Mouse (Mus musculus) megakaryocyte, adult 5-6 weeks (primary cell): ENCODE measurements around the gene Styxl1. TPM values are rescaled to one million over a fixed set of nuclear protein-coding genes. Genes with fewer than 3 reads are reported as not detected.

Source experiments
- ATAC-seq: 2 replicates; pipeline ENCODE4 v1.8.0; 2016; ENCODE audit warnings: mild to moderate bottlenecking, inconsistent platforms; ENCODE audit not compliant: poor library complexity, severe bottlenecking
- total RNA-seq, 2 experiments: library from RNA; stranded (forward) in 1 of 2; stranded (reverse) in 1 of 2; fragments of 153-499, 151-499 nt in 1 of 2; fragments of 221-1000, 200-1000 nt in 1 of 2; gene quantifications; 2 replicates each; pipeline versions ENCODE4 v1.2.3 to v1.2.4; 2015 to 2017

The Styxl1 gene
- total RNA-seq, 2 experiments from 2014 or later: 0.18 TPM; not detected in 1

- ATAC-seq: peak; percentile 88
Observed at GRCm38 (mm10) chr5:135772519-135772918, 5.7 kb downstream of the Styxl1 start.

- ATAC-seq: no peak
Observed at GRCm38 (mm10) chr5:135764971-135765370, 13.2 kb downstream of the Styxl1 start.

- peak; percentile 85 for ATAC-seq
Observed at GRCm38 (mm10) chr5:135763526-135763925, 14.7 kb downstream of the Styxl1 start.

GRCm38 (mm10) chr5:135761881-135762280 is 16.3 kb downstream of the Styxl1 start:
- no peak for ATAC-seq

DNA sequence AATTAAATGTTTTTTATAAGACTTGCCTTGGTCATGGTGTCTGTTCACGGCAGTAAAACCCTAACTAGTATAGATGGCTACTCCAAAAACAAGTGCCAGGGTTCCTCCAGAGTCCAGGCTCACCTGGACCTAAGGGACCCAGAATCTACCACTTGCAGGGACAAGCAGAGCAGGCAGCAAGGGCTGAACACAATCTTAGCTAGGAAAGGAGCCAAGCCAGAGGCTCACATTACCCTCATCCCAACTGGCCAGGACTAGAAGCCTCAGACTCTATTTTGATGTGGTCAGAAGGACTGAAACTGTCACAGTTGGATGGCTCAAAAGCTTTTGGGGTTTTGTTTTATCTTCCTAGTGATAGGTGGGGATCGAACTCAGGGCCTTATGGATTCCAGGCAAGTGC is 26.6 kb downstream of the Styxl1 start:
- ATAC-seq: no peak

GRCm38 (mm10) chr5:135751041-135751440 is 27.1 kb downstream of the Styxl1 start:
- ATAC-seq: no peak

DNA sequence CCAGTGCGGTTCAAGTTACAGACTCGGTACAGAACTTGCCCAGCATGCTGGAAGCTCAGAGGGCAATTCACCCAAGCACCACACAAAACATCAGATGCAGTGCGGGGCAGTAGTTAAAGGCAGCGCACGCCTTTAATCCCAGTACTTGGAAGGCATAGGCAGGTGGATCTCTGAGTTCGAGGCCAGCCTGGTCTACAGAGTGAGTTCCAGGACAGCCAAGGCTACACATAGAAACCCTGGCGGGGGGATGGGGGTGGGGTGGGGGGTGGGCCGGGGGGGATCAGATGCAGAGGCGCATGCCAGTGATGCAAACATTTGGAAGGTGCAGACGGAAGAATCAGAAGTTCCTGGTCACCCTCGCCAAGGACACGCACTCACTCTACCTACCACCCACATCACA is 33.4 kb downstream of the Styxl1 start:
- peak; percentile 13; the same call in 1 of the 2 replicates for ATAC-seq

GRCm38 (mm10) chr5:135743741-135744609 is 34.2 kb downstream of the Styxl1 start, which contains the start of gene Tmem120a:
Gene Tmem120a (minus strand): TSS chr5:135744448.
- peak; percentile 100 for ATAC-seq

DNA sequence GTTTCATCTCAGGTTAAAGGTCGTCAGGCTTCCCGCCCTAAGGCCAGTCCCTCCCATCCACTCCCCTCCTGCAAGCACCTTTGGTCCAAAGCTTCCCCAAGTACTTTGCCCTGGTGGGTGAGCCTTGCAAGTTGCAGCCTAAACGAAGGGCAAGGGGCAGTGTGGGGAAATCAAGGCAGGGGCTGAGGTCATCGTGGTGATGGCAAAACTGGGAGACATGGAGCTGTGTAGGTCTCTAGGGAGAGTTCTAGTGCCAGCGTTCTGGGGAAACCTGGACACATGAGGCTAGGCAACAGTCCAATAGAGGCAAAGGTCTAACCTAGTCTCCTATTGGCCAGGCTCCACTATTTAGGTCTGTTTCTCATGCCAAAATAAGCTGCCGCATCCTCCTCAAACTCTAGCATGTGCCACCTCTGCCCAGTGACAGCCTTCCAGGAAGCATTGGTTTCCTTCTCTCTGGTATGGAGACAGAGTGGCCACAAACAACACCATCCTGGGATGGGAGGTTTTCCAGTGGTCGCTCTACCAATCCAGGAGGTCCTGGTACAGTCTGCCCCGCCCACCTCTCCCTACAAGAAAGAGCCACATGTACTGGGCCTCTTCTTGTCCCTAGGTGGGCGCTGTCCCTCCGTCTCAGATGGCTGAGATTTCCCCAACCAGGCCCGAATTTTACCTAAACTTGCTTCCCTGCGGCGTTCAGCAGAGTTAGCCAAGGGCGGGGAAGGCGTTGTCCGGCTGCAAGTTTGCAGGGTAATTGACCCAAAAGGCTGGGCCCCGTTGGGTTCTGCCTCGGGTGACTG is 35.0 kb downstream of the Styxl1 start:
- no peak for ATAC-seq

GRCm38 (mm10) chr5:135742156-135742555 is 36.0 kb downstream of the Styxl1 start:
- no peak for ATAC-seq

DNA sequence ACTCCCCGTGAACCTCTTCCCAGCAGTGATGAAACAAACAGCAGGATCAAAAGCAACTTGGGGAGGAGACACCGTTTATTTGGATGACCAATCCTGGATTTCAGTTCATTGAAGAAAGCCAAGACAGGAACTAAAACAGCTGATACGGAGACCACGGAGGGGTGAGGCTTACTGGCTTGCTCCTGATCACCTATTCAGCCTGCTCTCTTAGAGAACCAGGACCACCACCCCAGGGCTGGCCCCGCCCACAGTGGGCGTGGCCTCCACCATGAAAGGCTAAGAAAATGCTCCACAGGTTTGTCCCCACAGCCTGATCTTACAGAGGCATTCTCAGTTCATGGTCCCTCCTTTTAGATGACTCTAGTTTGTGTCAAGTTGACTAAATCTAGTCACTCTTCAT is 39.9 kb downstream of the Styxl1 start:
- no peak for ATAC-seq

- ATAC-seq: peak; percentile 47; the same call in 1 of the 2 replicates
Observed at GRCm38 (mm10) chr5:135737154-135737553, 41.0 kb downstream of the Styxl1 start.

DNA sequence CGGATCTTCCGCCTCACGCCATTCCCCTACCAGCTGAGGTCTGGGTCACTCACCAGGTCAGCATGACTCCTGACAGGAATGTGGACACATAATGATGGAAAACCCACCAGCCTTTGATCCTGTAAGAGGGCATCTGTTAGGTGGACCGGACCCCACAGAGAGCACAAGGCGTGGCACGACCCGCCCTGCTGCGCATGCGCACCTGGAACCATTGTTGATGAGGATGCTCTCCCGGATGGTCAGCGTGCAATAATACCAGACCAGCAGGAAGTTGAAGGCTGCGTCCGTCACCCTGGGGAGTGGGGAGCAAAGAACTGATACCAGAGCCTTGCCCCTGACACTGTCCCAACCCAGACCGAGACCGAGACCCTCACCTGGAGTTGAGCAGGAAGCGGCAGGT is 41.6 kb downstream of the Styxl1 start:
- no peak for ATAC-seq

DNA sequence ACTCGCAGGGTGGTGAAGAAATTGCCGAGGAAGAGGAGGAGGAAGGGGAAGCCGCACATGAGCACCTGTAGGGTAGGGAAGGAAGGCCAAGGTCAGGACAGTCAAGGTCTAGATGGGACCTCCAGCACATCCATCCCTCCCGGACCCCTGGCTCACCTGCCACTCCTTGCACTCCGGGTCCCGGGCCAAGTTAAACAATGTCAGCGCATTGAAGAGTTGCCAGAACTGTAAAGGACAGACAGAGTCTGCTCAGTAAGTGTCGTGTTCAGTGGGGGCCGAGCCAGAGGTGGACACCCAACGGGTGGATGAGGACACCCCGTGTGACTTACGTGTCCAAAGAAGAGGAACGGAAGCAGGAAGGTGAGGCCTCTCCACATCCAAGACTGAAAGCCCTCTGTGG is 42.4 kb downstream of the Styxl1 start:
- ATAC-seq: no peak

- no peak for ATAC-seq
Observed at GRCm38 (mm10) chr5:135734057-135734680, 44.0 kb downstream of the Styxl1 start.

DNA sequence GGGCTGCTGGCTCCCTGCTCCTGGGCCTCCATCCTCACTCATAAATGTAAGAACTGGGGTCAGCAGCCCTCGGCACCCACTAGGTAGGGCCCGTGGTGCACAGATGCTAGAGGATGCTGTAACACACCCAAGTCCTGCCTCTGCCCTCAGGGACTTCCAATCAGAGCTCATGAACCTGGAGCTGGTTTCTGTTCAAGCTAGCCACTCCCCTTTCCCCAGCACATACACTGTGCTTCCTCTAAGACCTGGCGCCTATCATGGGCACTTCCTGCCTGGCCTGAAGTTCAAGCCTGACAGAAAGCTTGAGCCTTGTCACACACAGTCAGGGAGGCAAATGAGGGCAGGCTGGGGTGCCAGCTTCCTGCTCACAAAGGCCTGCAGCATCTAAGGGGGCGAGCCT is 45.1 kb downstream of the Styxl1 start:
- no peak for ATAC-seq

GRCm38 (mm10) chr5:135731322-135731721 is 46.9 kb downstream of the Styxl1 start:
- ATAC-seq: no peak

DNA sequence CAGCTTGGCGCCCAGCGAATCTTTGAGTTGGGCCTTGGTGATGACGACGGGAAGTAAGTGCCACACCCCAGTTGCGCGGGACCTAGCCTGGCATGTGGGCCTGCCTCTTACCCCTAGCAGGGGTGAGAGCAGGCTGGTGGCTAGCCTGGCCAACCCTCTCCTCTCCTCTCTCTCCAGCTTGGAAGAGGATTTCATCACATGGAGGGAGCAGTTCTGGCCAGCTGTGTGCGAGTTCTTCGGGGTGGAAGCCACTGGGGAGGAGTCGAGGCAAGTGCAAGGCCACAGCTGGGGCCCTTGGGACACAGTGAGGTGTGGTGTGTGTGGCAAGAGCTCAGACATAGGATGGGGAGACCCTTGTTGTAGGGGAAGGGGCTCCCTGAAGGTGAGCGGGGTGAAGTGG is 47.3 kb downstream of the Styxl1 start:
- no peak for ATAC-seq

- ATAC-seq: no peak
Observed at GRCm38 (mm10) chr5:135730278-135730677, 47.9 kb downstream of the Styxl1 start.

DNA sequence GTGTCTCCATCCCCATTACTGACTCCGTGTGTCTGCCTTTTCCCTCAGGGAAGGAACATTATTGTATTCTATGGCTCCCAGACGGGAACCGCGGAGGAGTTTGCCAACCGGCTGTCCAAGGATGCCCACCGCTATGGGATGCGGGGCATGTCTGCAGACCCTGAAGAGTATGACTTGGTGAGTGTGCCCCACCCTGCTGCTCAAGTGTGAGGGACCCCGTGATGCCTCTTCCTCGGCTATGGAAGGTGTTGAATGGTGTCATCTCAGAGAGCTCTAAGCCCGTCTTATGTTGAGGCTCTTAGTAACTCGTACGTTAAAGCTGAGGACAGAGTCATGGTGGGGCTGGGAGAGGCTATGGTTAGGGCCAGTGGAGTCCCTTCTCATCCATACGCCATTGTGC is 48.8 kb downstream of the Styxl1 start:
- no peak for ATAC-seq

DNA sequence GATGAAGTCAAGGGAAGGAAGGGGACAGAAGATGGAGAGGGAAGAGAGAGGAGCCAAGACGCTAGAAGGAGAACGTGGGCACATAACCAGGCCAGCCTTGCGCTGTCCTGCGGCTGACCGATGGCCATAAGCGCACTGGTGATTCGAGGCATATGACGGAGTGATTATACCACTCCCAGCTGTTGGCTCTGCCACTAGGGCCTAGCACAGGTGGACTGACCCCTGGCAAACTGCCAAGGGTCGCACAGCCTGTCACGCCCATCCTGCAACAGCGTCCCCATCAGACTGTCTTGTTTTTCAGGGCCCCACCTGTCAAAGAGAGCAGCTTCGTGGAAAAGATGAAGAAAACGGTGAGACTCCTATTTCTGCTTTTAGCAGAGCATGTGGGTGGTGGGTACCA is 49.8 kb downstream of the Styxl1 start:
- no peak for ATAC-seq
